Mouse (Mus musculus) frontal cortex, postnatal 36 days (tissue): ENCODE results near the gene Wfdc13.
"Not testable (repeated sequence)": the region's sequence is repeated elsewhere in the genome, so short reads cannot be mapped to it uniquely, and the experiment has no call there.

Experiments used
- DNase-seq, 2 experiments: peaks; one replicate each; pipeline ENCODE4 v3.0.0; 2022; ENCODE audit warnings: low spot score in 2 of 2

The Wfdc13 gene

GRCm38 (mm10) chr2:164716194-164716786 is 31.4 kb downstream of the Wfdc13 start:
- not testable (repeated sequence) for DNase-seq

GRCm38 (mm10) chr2:164723276-164723675 is 38.4 kb downstream of the Wfdc13 start:
- DNase-seq: no peak

- peak; percentile 39 to 65 for DNase-seq
These were observed 41.1 kb downstream of the Wfdc13 start for GRCm38 (mm10) chr2:164725895-164726619.

- no peak for DNase-seq
These were observed 46.8 kb downstream of the Wfdc13 start for GRCm38 (mm10) chr2:164731719-164732118.

GRCm38 (mm10) chr2:164733259-164733658 is 48.4 kb downstream of the Wfdc13 start:
- DNase-seq: no peak

- DNase-seq: no peak
These were observed 49.9 kb downstream of the Wfdc13 start for GRCm38 (mm10) chr2:164734839-164735238.

GRCm38 (mm10) chr2:164735446-164735845 is 50.5 kb downstream of the Wfdc13 start:
- no peak for DNase-seq
